Mouse (Mus musculus) lung, postnatal 14 days (tissue): ENCODE data around the gene Eif2s3x.
A peak's percentile ranks its signal among the peaks of the same experiment; 100 is the strongest.

ENCODE experiments used
- DNase-seq: peaks from one replicate; pipeline ENCODE4 v3.0.0; 2021

Gene Eif2s3x

GRCm38 (mm10) chrX:94212597-94213321 lies at the start of gene Eif2s3x:
TSS of gene Eif2s3x (minus strand) at chrX:94212862.
- peak; percentile 79 for DNase-seq

DNA sequence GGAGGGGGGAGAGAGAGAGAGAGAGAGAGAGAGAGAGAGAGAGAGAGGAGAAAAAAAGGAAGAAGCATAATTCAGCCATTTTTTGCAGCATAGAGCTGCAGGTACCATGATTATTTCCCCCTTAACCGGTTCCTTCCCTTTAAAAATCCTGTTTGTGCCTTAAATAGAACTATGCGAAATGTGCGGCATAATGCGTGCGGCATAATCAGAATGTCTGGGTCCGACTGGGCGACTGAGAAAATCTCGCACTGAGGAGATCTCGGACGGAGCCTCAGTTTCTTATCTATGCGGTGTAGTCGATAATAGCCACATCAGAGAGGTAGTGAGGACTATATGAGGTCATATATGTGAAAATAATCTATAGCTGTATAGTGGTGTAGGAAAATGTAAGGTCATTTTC lies 22.9 kb upstream of the Eif2s3x start:
- DNase-seq = no peak

GRCm38 (mm10) chrX:94235190-94235555 lies 22.5 kb upstream of the Eif2s3x start:
- DNase-seq = peak; percentile 5

DNA sequence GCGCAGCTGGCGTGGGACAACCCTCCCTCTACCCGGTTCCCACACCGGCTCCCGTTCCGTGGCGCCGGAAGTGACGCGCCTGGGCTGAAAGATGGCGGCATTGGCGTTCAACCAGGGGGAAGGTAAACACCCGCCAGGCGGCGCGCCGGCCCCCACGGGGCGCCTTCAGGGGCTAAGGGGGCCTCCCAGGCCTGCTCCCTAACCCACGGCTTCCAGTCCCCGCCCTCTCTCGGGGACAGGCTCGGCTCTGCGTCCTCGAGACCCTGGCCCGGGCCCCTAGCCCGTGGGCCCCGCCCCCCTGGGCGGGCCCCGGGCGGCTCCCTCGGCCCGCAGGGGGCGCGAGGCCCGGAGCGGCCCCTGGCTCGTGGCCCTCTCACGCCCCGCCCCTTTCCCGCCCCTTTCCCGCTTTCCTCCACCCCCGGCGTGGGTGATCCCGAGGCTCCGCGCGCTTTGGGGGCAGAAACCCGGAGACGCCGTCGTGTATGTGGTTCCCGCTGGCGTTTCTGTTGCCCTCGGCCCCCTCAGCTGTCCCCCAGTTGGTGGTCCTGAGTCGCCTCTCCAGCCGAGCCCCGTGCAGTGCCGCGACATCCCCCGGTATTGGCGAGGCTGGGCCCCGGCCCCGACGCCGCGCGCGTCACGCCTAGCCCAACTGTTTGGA lies 22.0 kb upstream of the Eif2s3x start, which contains the start of gene Klhl15:
Klhl15 (plus strand) TSS at position 68 of the 658 bp plus-strand sequence.
- peak; percentile 81 for DNase-seq

DNA sequence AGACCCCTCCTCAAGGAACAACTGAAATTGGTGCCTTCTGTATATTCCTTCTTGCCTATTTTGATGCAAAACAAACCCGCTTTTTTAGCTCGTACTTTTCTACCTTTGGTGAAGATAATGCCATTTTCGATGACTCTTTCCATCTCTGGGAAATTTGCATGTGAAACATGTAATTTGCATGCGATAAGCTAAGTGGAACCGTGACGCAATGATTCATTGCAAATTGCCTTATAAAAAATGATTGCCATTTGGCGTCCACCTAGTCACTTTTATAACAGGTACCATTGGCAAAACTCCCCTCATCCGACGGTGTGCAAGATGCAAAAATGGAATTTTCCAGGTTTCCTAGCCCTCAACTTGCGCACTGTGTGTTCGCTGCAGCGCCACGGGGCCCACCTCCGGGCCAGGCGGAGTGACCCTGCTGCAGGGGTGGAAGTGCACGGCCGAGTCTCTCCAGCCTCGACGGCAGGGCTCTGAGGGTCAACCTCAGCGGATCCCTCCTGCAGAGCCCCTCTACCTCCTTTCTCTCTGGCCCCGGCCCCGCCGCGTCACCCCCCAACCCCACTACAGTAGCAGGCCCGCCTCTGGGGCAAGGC lies 21.4 kb upstream of the Eif2s3x start:
- DNase-seq = no peak

DNA sequence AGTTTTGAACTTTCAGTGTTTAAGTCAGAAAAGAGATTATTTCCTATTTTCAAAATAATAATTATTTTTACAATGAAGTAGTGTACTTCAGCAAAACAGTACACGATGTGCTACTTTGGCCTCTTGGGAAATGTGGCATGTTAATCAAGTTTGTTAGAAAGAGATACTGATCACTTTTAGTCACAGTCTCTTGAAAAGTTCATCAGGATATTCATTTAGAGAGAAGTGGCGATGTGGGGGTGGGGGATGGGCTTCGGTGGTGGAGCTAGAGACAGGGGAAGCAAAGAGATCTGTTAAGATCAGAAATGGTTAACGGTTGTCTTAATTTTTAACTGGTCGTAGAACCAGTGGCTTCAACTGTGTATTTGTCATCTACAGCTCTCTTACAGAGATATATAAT lies 20.8 kb upstream of the Eif2s3x start:
- DNase-seq = no peak

GRCm38 (mm10) chrX:94213384-94213783 lies 722 bp upstream of the Eif2s3x start:
- DNase-seq = no peak

DNA sequence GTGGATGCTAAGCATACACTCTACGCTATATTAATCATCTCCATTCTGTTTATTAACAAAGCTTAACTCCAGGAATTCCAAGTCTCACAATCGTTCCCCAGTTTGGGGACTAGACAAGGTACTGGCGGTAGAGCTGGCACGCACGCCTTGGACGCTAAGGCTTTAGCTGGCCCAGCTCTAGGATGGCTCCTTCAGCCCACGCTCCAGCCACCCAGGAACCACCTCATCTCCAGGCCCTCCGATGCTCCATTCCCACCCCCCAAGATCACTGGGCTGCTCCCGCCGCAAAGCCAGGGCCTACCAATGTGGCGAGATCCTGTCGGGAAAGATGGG lies 432 bp downstream of the Eif2s3x start:
- DNase-seq = no peak

DNA sequence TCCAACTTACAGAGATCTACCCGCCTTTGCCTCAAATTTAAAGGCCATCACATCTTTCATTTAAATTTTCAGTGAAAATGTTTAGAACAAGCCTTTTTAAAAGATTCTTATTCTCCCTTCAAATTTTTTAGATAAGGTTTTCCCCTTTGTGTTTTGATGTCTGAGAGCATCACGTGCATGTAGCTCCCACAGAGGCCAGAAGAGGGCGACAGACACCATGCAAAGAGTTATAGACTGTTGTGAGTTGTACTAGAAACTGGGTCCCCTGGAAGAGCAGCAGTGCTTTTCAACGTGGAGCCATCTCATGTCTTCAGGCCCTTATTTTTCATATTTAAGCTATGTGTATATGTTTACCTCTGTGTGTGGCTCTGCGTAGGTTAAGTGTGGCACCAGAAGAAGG lies 14.9 kb downstream of the Eif2s3x start:
- peak; percentile 13 for DNase-seq

DNA sequence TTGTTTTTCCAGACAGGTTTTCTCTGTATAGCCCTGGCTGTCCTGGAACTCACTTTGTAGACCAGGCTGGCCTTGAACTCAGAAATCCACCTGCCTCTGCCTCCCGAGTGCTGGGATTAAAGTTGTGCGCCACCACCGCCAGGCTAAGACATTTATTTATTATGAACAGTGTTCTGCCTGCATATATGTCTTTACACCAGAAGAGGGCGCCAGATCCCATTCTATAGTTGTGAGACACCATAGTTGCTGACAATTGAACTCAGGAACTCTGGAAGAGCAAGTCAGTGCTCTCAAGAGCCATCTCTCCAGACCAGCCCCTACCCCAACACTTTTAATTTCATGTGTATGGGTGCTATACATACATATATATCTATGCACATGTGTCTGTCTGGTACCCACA lies 18.8 kb downstream of the Eif2s3x start:
- DNase-seq = peak; percentile 14

DNA sequence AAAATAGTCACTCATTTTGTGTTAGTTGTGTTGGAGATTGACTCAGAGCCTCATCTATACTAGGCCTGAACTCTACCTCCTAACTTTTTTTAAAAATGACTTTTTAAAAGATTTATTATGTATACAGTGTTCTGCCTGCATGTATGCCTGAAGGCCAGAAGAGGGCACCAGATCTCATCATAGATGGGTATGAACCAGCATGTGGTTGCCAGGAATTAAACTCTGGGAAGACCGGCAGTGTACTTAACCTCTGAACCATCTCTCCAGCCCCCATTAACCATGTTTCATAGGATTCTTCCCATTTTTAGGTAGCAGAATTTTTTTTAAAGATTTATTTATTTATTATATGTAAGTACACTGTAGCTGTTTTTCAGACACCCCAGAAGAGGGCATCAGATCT lies 27.5 kb downstream of the Eif2s3x start:
- no peak for DNase-seq

GRCm38 (mm10) chrX:94183814-94184213 lies 28.8 kb downstream of the Eif2s3x start:
- DNase-seq = no peak

DNA sequence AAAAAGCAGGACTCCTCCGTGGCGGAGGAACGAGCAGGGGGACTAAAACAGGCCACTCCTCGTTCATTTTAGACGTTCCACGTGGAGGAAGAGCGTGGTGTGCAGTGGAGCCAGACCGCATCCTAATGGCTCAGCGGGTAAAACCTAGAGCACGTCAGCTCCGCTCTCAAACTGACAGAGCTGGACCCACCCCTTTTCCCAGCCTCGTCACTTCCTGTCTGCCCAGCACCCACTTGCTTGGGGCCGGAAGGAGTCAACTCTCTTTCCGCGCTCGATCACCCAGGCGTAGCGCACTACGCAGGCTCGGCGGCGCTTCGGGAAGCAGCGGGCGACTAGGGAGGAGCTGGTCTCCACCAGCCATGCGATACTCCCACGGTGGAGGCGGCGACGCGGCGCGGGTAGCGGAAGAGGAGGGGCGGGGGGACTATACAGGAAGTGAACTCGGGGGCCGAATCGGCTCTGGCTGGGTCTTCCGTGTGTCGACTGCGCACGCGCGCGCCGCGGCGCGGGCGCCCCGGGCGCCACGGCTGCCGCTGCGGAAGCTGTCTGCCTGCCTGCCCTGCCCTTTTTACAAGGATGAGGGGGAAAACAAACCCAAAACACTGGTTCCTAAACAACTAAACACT lies 34.8 kb downstream of the Eif2s3x start:
- peak; percentile 84 for DNase-seq

DNA sequence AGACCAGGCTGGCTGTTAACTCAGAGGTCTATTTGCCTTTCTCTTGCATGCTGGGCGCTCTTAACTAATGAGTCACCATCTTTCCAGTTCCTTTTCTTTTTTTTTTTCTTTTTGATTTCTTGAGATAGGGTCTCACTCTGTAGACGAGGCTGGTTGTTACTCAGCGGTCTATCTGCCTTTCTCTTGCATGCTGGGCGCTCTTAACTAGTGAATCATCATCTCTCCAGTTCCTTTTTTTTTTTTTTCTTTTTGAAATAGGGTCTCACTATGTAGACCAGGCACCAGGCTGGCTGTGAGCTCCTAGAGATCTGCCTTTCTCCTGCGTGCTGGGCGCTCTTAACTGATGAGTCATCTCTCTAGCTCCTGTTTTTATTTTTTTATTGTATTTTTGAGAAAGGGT lies 43.3 kb downstream of the Eif2s3x start:
- no peak for DNase-seq

DNA sequence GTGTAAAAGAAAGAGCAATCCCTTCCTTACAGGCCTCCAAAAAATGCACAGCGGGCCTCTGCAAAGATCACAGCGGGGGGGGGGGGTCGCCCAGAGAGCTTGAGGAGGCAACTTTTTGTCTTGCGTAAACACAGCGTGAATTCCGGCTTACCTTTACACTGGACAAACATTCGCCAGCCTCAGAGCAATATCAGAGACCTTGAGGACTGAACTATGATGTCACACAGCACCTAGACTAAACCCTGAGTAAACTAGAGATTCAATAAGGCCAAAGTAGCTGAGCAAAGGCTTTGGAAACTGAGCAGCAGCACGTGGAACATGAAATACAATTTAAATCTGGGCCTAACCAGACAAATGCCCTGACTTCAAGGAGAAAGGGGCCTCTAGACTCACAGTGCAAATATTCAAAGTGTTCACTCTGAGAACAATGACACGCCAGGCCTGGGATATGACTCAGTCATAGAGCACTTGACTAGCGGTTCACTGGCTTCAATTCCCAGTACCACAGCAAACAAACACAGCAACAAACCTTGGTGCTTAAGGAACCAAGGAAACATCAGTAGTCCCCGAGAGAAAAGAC lies 60.3 kb downstream of the Eif2s3x start:
- no peak for DNase-seq

- DNase-seq = no peak
These were observed 62.2 kb downstream of the Eif2s3x start for GRCm38 (mm10) chrX:94150471-94150870.

DNA sequence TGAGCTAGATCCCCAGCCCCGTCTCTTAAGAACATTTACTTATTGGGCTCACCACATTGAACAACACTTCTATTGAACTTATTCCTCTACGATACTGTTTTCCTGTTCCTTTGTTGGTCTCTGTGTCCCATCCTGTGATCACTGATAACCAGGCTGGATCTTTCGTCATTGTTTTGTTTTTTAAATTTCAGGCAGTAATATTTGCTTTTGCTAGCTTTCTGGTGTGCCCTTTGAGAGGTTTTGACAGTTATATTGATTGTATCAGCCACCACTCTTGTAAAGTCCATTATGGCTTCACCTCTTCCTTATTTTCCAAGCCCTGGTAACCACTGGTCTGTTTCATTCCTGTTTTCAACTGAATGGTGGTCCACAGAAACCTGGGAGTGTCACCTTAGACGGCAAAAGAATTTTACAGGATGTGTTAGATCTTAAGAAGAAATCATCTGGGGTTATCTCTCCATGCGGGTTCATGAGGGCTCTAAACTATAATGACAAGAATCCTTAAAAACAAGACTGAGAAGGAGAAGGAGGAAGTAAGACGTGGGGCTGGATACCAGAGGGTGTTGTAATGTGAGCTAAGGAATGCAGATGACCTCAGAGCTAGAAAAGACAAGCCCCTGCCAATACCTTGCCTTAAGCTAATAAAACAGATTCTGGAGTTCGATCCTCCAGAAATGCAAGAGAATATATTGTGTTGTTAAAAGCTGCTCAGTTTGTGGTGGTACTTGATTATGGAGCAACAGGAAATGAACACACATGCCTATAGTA lies 70.5 kb downstream of the Eif2s3x start:
- no peak for DNase-seq

- no peak for DNase-seq
These were observed 72.6 kb downstream of the Eif2s3x start for GRCm38 (mm10) chrX:94140080-94140479.
